Mouse (Mus musculus) hindbrain, embryonic 15.5 days (tissue): ENCODE measurements around the gene Bdh1. TPM values are rescaled to one million over a fixed set of nuclear protein-coding genes. Genes with fewer than 3 reads are reported as not detected.

Source experiments
- polyA plus RNA-seq: library from polyadenylated mRNA; unstranded; fragments of >200 nt; fragmentation: Nextera tagmentation; extraction: Ambion mirVana; gene quantifications from 2 replicates; pipeline ENCODE4 v1.2.1, GENCODE M21; 2015

The Bdh1 gene
- polyA plus RNA-seq, 1 experiment from 2014 or later, result 123 TPM

Other genes with a start within 250 kb of the Bdh1 start
- gene Acap2, start 221.0 kb upstream of the Bdh1 start, polyA plus RNA-seq, result 11.5 and 13.4 TPM in 2 replicates
- gene Ppp1r2, start 147.0 kb upstream of the Bdh1 start, polyA plus RNA-seq, result 94.0 and 100 TPM in 2 replicates
- 93.8 and 119 TPM in 2 replicates for gene Apod, start 107.5 kb upstream of the Bdh1 start, polyA plus RNA-seq
- 14.4 and 15.1 TPM in 2 replicates for gene Dlg1, start 241.2 kb downstream of the Bdh1 start, polyA plus RNA-seq